Mouse (Mus musculus): ENCODE measurements at regions not wholly inside any gene's neighbourhood (a gene's known extent, or its start where the extent isn't known, plus 50 kb on each side); places are given as distances from the start of the nearest gene placed in this dataset.
A peak's percentile ranks its signal among the peaks of the same experiment; 100 is the strongest.

GRCm38 (mm10) chr3:144011456-144012025, 193.5 kb downstream of the Lmo4 start:
- no peak overlapping the region for H3K27ac ChIP-seq (ENCODE audit: low read depth)
- ATAC-seq: no peak
- H3K4me3 ChIP-seq (ENCODE audit: low read depth, low read length): no peak overlapping the region
- no peaks in the 10 kb centered on the region for H3K27me3 ChIP-seq (ENCODE audit: insufficient read depth, low read length)
- no peak overlapping the region for H3K9ac ChIP-seq (replicated peaks)
- no peak for TF ChIP-seq CTCF (IDR thresholded peaks at IDR 0.05; ENCODE audit: low read depth)
- TF ChIP-seq EP300 (IDR thresholded peaks at IDR 0.05; ENCODE audit: low read depth): no peak
- 55% methylated on average over 12 of the region's 12 CpGs for WGBS (ENCODE audit: insufficient replicate concordance)
- DNase-seq: no peak
- H3K9me3 ChIP-seq (ENCODE audit: low read length): no peaks in the 10 kb centered on the region
- H3K36me3 ChIP-seq (replicated peaks; ENCODE audit: insufficient read depth, low read length): no peaks in the 10 kb centered on the region
- no peak overlapping the region for H3K4me2 ChIP-seq (ENCODE audit: low read depth, low read length)
- peaks cover 6% of the 10 kb centered on the region; the same call in 1 of the 2 replicates for H3K4me1 ChIP-seq (ENCODE audit: insufficient read depth)

DNA sequence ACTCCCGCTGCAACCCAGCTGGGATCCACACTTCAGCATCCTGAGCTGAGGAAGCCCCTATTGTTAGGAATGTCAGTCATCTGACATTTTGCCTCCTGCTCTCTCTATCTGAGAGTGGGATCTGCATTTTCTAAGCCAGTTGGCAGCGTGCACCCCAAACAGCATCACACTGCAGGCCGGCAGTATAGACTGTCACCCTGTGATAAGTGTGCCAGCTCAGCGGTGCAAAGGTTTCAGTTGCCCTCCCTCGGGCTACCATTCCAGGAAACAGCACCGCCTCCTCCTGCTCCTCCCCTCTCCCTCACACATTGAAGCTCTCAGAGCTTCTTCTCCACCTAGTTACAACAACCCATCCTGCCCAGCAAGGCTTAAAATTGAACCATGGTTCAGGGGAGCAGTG, 194.5 kb downstream of the Lmo4 start:
- DNase-seq: no peak
- no peak overlapping the region for H3K4me3 ChIP-seq (ENCODE audit: low read depth, low read length)
- H3K27me3 ChIP-seq (ENCODE audit: insufficient read depth, low read length): no peaks in the 10 kb centered on the region
- no peaks in the 10 kb centered on the region for H3K36me3 ChIP-seq (replicated peaks; ENCODE audit: insufficient read depth, low read length)
- no peak overlapping the region for H3K27ac ChIP-seq (ENCODE audit: low read depth)
- H3K4me2 ChIP-seq (ENCODE audit: low read depth, low read length): no peak overlapping the region
- H3K4me1 ChIP-seq (ENCODE audit: insufficient read depth): peaks cover 6% of the 10 kb centered on the region; the same call in 1 of the 2 replicates
- no peak overlapping the region for H3K9ac ChIP-seq (replicated peaks)
- TF ChIP-seq EP300 (IDR thresholded peaks at IDR 0.05; ENCODE audit: low read depth) (no peak), CTCF (IDR thresholded peaks at IDR 0.05; ENCODE audit: low read depth) (no peak)
- 31% methylated on average over 6 of the region's 6 CpGs for WGBS (ENCODE audit: insufficient replicate concordance)
- ATAC-seq: no peak
- H3K9me3 ChIP-seq (ENCODE audit: low read length): no peaks in the 10 kb centered on the region

DNA sequence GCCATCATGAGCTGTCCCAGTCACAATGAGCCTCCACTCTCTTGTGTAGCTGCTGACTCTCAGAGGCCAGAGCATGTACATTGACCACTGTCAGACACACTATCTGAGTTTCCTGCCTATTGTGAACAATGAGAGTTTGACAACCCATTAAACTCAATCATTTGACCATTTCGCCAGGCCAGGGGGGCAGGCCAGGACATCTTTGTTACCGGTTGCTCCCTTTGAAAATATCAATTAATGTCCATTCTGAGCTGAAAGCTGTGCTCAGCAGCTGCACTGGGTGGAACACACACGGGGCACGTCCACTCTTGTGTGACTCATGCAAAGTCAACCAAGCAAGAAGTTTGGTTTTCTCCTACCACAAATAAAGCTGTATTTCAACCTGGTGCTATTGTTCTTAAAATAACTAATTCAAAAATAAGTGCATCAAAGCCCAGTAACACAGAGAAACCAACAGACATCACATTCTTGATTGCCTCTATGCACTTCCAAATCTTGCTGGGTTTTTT, 197.9 kb downstream of the Lmo4 start:
- Histone ChIP-seq H3K27me3 (ENCODE audit: insufficient read depth, low read length) (no peaks in the 10 kb centered on the region), H3K9ac (replicated peaks) (no peak overlapping the region), H3K4me1 (ENCODE audit: insufficient read depth) (peaks cover 5% of the 10 kb centered on the region; the same call in 1 of the 2 replicates), H3K4me3 (ENCODE audit: low read depth, low read length) (no peak overlapping the region), H3K4me2 (ENCODE audit: low read depth, low read length) (no peak overlapping the region), H3K27ac (ENCODE audit: low read depth) (no peak overlapping the region), H3K36me3 (replicated peaks; ENCODE audit: insufficient read depth, low read length) (no peaks in the 10 kb centered on the region), H3K9me3 (ENCODE audit: low read length) (no peaks in the 10 kb centered on the region)
- TF ChIP-seq CTCF (IDR thresholded peaks at IDR 0.05; ENCODE audit: low read depth): no peak
- no peak for DNase-seq
- WGBS (ENCODE audit: insufficient replicate concordance): 74% methylated on average over 4 of the region's 4 CpGs
- no peak for ATAC-seq

DNA sequence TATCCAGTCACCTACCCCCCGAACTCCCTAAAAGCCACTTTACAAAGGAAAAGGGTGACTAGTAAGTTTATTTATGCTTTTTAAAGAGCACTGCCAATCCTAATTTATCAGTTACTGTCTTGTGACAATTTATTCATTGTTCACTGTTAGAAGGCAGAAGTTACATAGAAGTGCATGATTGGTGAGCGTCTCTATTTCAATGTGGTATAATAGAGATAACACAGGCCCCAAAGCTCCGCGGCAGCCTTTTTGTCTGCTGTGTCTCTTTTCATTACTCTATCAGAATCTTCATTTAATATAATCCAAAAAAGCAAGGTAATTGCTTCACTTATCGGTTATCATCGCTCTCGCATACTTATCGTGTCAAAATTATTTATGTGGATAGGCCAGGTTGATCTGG, 207.1 kb downstream of the Lmo4 start:
- Histone ChIP-seq H3K4me1 (ENCODE audit: insufficient read depth) (no peaks in the 10 kb centered on the region), H3K9me3 (ENCODE audit: low read length) (no peaks in the 10 kb centered on the region), H3K27ac (ENCODE audit: low read depth) (no peak overlapping the region), H3K27me3 (ENCODE audit: insufficient read depth, low read length) (no peaks in the 10 kb centered on the region), H3K9ac (replicated peaks) (no peak overlapping the region), H3K36me3 (replicated peaks; ENCODE audit: insufficient read depth, low read length) (no peaks in the 10 kb centered on the region), H3K4me2 (ENCODE audit: low read depth, low read length) (no peak overlapping the region), H3K4me3 (ENCODE audit: low read depth, low read length) (no peak overlapping the region)
- ATAC-seq: no peak
- WGBS (ENCODE audit: insufficient replicate concordance): 81% methylated on average over 8 of the region's 8 CpGs
- no peak for DNase-seq
- TF ChIP-seq EP300 (IDR thresholded peaks at IDR 0.05; ENCODE audit: low read depth): no peak
- TF ChIP-seq CTCF (IDR thresholded peaks at IDR 0.05; ENCODE audit: low read depth): no peak

DNA sequence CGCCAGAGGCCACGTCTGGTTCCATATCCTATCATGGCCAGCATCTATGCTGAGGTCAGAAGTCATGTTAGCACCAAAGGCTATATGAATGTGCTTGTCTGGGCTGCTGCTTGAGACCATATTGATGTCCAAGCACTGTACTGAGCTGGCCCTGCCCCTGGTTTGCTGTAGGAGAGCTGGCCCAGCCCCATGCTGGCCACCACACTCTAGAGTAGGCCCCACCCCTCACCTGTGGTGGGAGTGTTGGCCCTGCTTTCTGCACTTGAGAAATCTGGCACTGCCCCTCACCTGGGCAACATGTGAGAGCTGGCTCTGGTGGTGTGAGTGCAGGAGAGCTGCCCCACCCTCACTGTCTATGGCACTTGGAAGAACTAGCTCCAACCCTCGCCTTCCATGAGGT, 210.0 kb downstream of the Lmo4 start:
- H3K4me3 ChIP-seq (ENCODE audit: low read depth, low read length): no peak overlapping the region
- ATAC-seq (no peak), DNase-seq (no peak)
- 82% methylated on average over 3 of the region's 3 CpGs for WGBS (ENCODE audit: insufficient replicate concordance)
- H3K9me3 ChIP-seq (ENCODE audit: low read length): no peaks in the 10 kb centered on the region
- H3K27ac ChIP-seq (ENCODE audit: low read depth): no peak overlapping the region
- TF ChIP-seq EP300 (IDR thresholded peaks at IDR 0.05; ENCODE audit: low read depth): no peak
- TF ChIP-seq CTCF (IDR thresholded peaks at IDR 0.05; ENCODE audit: low read depth): no peak
- no peaks in the 10 kb centered on the region for H3K4me1 ChIP-seq (ENCODE audit: insufficient read depth)
- no peaks in the 10 kb centered on the region for H3K36me3 ChIP-seq (replicated peaks; ENCODE audit: insufficient read depth, low read length)
- no peak overlapping the region for H3K4me2 ChIP-seq (ENCODE audit: low read depth, low read length)
- no peaks in the 10 kb centered on the region for H3K27me3 ChIP-seq (ENCODE audit: insufficient read depth, low read length)
- H3K9ac ChIP-seq (replicated peaks): no peak overlapping the region

DNA sequence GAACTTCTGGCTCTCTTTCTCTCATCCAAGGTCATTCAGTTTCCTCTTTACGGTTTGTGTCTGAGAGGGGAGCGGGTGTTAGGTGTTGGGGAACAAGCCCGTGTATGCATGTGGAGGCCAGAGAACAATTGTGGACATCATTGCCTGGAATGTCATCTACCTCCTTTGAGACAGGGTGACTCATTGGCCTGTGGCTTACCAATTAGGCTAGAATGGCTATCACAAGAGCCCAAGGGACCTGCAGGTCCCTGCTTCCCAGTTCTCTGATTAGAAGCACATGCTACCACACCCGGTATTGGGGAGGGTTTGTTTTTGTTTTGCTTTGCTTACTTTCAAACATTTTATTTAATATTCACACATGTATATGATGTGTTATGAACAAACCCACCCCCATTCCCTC, 216.0 kb downstream of the Lmo4 start:
- Histone ChIP-seq H3K4me1 (ENCODE audit: insufficient read depth) (no peaks in the 10 kb centered on the region), H3K9me3 (ENCODE audit: low read length) (no peaks in the 10 kb centered on the region), H3K27ac (ENCODE audit: low read depth) (no peak overlapping the region), H3K36me3 (replicated peaks; ENCODE audit: insufficient read depth, low read length) (no peaks in the 10 kb centered on the region), H3K4me3 (ENCODE audit: low read depth, low read length) (no peak overlapping the region), H3K9ac (replicated peaks) (no peak overlapping the region), H3K27me3 (ENCODE audit: insufficient read depth, low read length) (no peaks in the 10 kb centered on the region), H3K4me2 (ENCODE audit: low read depth, low read length) (no peak overlapping the region)
- ATAC-seq (no peak), DNase-seq (no peak)
- 74% methylated on average over 4 of the region's 4 CpGs for WGBS (ENCODE audit: insufficient replicate concordance)
- TF ChIP-seq EP300 (IDR thresholded peaks at IDR 0.05; ENCODE audit: low read depth): no peak
- no peak for TF ChIP-seq CTCF (IDR thresholded peaks at IDR 0.05; ENCODE audit: low read depth)

DNA sequence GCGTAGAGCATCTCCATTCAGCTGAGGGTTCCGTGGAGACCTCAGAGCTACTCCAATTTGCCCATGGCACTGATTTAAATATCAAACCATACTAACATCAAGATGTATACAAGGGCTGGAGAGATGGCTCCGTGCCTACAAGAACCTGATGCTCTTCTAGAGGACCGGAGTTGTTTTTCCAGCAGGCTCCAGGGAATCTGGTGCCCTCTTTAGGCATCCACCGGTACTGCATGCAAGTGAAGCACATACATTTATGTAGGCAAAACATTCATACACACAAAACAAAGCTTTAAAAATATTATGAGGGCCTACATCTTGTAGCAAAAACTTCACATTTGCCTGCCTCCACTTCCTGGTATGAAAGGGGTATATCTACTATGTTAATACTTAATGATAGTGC, 217.0 kb downstream of the Lmo4 start:
- H3K9ac ChIP-seq (replicated peaks): no peak overlapping the region
- no peak overlapping the region for H3K4me2 ChIP-seq (ENCODE audit: low read depth, low read length)
- no peaks in the 10 kb centered on the region for H3K27me3 ChIP-seq (ENCODE audit: insufficient read depth, low read length)
- DNase-seq (no peak), ATAC-seq (no peak)
- no peaks in the 10 kb centered on the region for H3K36me3 ChIP-seq (replicated peaks; ENCODE audit: insufficient read depth, low read length)
- TF ChIP-seq EP300 (IDR thresholded peaks at IDR 0.05; ENCODE audit: low read depth): no peak
- TF ChIP-seq CTCF (IDR thresholded peaks at IDR 0.05; ENCODE audit: low read depth): peak; percentile 15; the same call in 1 of the 2 replicates
- H3K27ac ChIP-seq (ENCODE audit: low read depth): no peak overlapping the region
- no peaks in the 10 kb centered on the region for H3K4me1 ChIP-seq (ENCODE audit: insufficient read depth)
- H3K4me3 ChIP-seq (ENCODE audit: low read depth, low read length): no peak overlapping the region
- no peaks in the 10 kb centered on the region for H3K9me3 ChIP-seq (ENCODE audit: low read length)
- WGBS (ENCODE audit: insufficient replicate concordance): 83% methylated on average over 5 of the region's 5 CpGs

Data from liver, postnatal 0 days (tissue).